10 mouse cellular contexts compared by ENCODE assay signal in the genomic region with DNA sequence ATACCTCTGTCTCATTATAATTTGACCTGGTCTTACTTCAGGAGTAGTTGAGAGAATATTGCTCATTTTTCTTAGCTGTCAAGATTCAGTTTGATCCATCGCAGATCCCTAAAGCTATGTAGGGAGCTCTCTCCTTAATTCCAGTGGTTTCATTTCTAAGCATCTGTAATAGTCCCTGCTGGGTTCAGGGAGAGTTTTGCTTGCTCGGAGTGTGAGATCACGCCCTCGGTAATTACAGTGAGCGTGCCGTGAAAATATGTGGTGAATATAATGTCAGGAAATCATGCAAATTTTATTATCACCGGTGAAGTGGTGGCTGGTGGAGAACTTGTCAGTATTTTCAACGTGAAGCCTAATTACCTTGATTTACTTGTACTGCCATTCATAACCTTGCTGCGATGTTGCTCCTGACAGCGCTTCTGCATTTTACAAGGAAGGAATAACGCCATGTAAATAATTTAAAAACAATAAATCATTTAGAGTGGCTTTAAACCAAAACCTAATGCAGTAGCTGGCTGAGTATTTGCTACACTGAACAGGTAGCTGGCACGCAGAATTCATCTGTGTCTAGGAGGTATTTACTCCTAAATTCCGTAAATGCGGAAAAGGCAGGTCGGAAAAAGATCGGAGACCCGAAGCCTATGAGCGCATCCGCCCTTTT. TPM values are rescaled to one million over a fixed set of nuclear protein-coding genes. Genes with fewer than 3 reads are reported as not detected.
A peak's percentile ranks its signal among the peaks of the same experiment; 100 is the strongest.
DNase-seq lines count a peak whose midpoint lies in the region; ATAC-seq and TF ChIP-seq lines count a peak whose summit lies in the region.
"Had no signal": no experiment of that assay in that cellular context is flagged by ENCODE, and none has a peak within 500 bp of the region (broad histone marks: within the 10 kb centered on the region; RNA-seq: fewer than 3 reads in every experiment).

No protein-coding gene starts in this region.

- H3K4me1 ChIP-seq in heart, embryonic 10.5 days, result peaks cover 10% of the 10 kb centered on the region; the same call in 1 of the 2 replicates
- H3K4me1 ChIP-seq in neural tube, embryonic 11.5 days (ENCODE audit: control insufficient read depth, insufficient read depth, low read length), result no peaks in the 10 kb centered on the region; the same call in 1 of the 2 replicates
- H3K4me1 ChIP-seq in limb, embryonic 12.5 days (replicated peaks), result peaks cover 10% of the 10 kb centered on the region
- no peaks in the 10 kb centered on the region for H3K4me1 ChIP-seq in stomach, postnatal 0 days (replicated peaks; ENCODE audit: control insufficient read depth, insufficient read depth)

- H3K9ac ChIP-seq in neural tube, embryonic 11.5 days (ENCODE audit: low read length), result no peak overlapping the region
- H3K9ac ChIP-seq in limb, embryonic 12.5 days (replicated peaks), result no peak overlapping the region
- no peak overlapping the region for H3K9ac ChIP-seq in stomach, postnatal 0 days (ENCODE audit: low read length)

- TF ChIP-seq CTCF in stomach, postnatal 0 days (IDR thresholded peaks at IDR 0.05; ENCODE audit: low read depth), result no peak

- H3K4me3 ChIP-seq in heart, embryonic 10.5 days, result peak overlapping the region; percentile 52
- no peak overlapping the region for H3K4me3 ChIP-seq in neural tube, embryonic 11.5 days (ENCODE audit: low read depth, low read length)
- peak overlapping the region; percentile 31 for H3K4me3 ChIP-seq in limb, embryonic 12.5 days (replicated peaks)
- H3K4me3 ChIP-seq in stomach, postnatal 0 days (ENCODE audit: low read depth, low read length), result peak overlapping the region; percentile 10; the same call in 1 of the 2 replicates

- H3K27me3 ChIP-seq in heart, embryonic 10.5 days (ENCODE audit: insufficient read depth, poor library complexity, severe bottlenecking), result peaks cover 35% of the 10 kb centered on the region
- H3K27me3 ChIP-seq in neural tube, embryonic 11.5 days (ENCODE audit: control insufficient read depth, insufficient read depth, low read length), result peaks cover 17% of the 10 kb centered on the region
- peaks cover 37% of the 10 kb centered on the region for H3K27me3 ChIP-seq in limb, embryonic 12.5 days
- H3K27me3 ChIP-seq in stomach, postnatal 0 days (ENCODE audit: control insufficient read depth, insufficient read depth, low read length), result 0 out of 2 replicates have a peak, but pooled peaks cover 2% of the 10 kb centered on the region

- no peak overlapping the region for H3K27ac ChIP-seq in heart, embryonic 10.5 days
- H3K27ac ChIP-seq in neural tube, embryonic 11.5 days (ENCODE audit: low read depth, low read length), result no peak overlapping the region
- H3K27ac ChIP-seq in limb, embryonic 12.5 days, result no peak overlapping the region
- H3K27ac ChIP-seq in stomach, postnatal 0 days (replicated peaks), result no peak overlapping the region

- intact Hi-C loops in heart, postnatal 10 days (cut with DNase I), result no loop called here

- H3K4me2 ChIP-seq in neural tube, embryonic 11.5 days (ENCODE audit: low read depth), result peak overlapping the region; percentile 36
- peak overlapping the region; percentile 56 for H3K4me2 ChIP-seq in limb, embryonic 12.5 days
- H3K4me2 ChIP-seq in stomach, postnatal 0 days (replicated peaks; ENCODE audit: low read depth), result peak overlapping the region; percentile 14; the same call in 1 of the 2 replicates

- WGBS in heart, embryonic 10.5 days, result 2% methylated on average over 19 of the region's 19 CpGs
- 3% methylated on average over 19 of the region's 19 CpGs for WGBS in neural tube, embryonic 11.5 days
- WGBS in limb, embryonic 12.5 days, result 1% methylated on average over 19 of the region's 19 CpGs
- WGBS in stomach, postnatal 0 days, result 2% methylated on average over 19 of the region's 19 CpGs

- no peaks in the 10 kb centered on the region for H3K36me3 ChIP-seq in heart, embryonic 10.5 days
- H3K36me3 ChIP-seq in neural tube, embryonic 11.5 days (ENCODE audit: control insufficient read depth, insufficient read depth, low read length), result no peaks in the 10 kb centered on the region
- no peaks in the 10 kb centered on the region for H3K36me3 ChIP-seq in limb, embryonic 12.5 days
- no peaks in the 10 kb centered on the region for H3K36me3 ChIP-seq in stomach, postnatal 0 days (ENCODE audit: control insufficient read depth, insufficient read depth, low read length)

- no peak for ATAC-seq in neural tube, embryonic 11.5 days (ENCODE audit: insufficient read depth, low FRiP score, low TSS enrichment)
- no peak for ATAC-seq in limb, embryonic 12.5 days (ENCODE audit: insufficient number of reproducible peaks, insufficient read depth, low FRiP score, low TSS enrichment, low read depth)
- ATAC-seq in stomach, postnatal 0 days (ENCODE audit: low FRiP score, low TSS enrichment), result no peak

- TF ChIP-seq EP300 in stomach, postnatal 0 days (optimal IDR thresholded peaks at IDR 0.05), result no peak

- DNase-seq in heart, embryonic 10.5 days (ENCODE audit: low spot score), result no peak
- no peak for DNase-seq in heart, postnatal 10 days
- no peak for DNase-seq in neural tube, embryonic 11.5 days (ENCODE audit: low spot score)
- no peak for DNase-seq in neural tube, embryonic 10.5 days (ENCODE audit: extremely low spot score, low spot score)
- no peak for DNase-seq in stomach, postnatal 0 days (ENCODE audit: low spot score)
- DNase-seq in cerebellum, postnatal 4 days (ENCODE audit: low spot score in 2 of 2), result no peak
- no peak for DNase-seq in urinary bladder, adult 18-20 months (ENCODE audit: low spot score in 2 of 2)
- DNase-seq: cerebellum, adult 18-20 months; right cerebral cortex, postnatal 25 days had no signal

- no peaks in the 10 kb centered on the region for H3K9me3 ChIP-seq in heart, embryonic 10.5 days
- H3K9me3 ChIP-seq in neural tube, embryonic 11.5 days (ENCODE audit: control insufficient read depth, low read length), result no peaks in the 10 kb centered on the region
- H3K9me3 ChIP-seq in limb, embryonic 12.5 days, result no peaks in the 10 kb centered on the region
- no peaks in the 10 kb centered on the region for H3K9me3 ChIP-seq in stomach, postnatal 0 days (ENCODE audit: control insufficient read depth, low read length)

RNA-seq across cellular contexts. Expression of a gene that starts 36.6 kb away (rescaled TPM):
- polyA plus RNA-seq in heart, embryonic 10.5 days (2016; fragmentation: Nextera tagmentation; extraction: Ambion mirVana), result 0.46 and 0.68 TPM in 2 replicates
- not detected for total RNA-seq in heart, postnatal 10 days (2021)
- polyA plus RNA-seq in neural tube, embryonic 11.5 days (2014; fragmentation: Nextera tagmentation; extraction: Ambion mirVana), result 0.39 TPM in 1 of 2 replicates, not detected in the other
- 0.51 TPM in 1 of 2 replicates, not detected in the other for polyA plus RNA-seq in limb, embryonic 12.5 days (2016; fragmentation: Nextera tagmentation; extraction: Ambion mirVana)
- polyA plus RNA-seq in stomach, postnatal 0 days (2015; fragmentation: Nextera tagmentation; extraction: Ambion mirVana), result 0.18 and 0.30 TPM in 2 replicates

RNA-seq across cellular contexts. Expression of a gene that starts 38.5 kb away (rescaled TPM):
- 1.9 and 5.2 TPM in 2 replicates for polyA plus RNA-seq in heart, embryonic 10.5 days (2016; fragmentation: Nextera tagmentation; extraction: Ambion mirVana)
- not detected for total RNA-seq in heart, postnatal 10 days (2021)
- 1.8 and 2.3 TPM in 2 replicates for polyA plus RNA-seq in neural tube, embryonic 11.5 days (2014; fragmentation: Nextera tagmentation; extraction: Ambion mirVana)
- 1.0 and 2.2 TPM in 2 replicates for polyA plus RNA-seq in limb, embryonic 12.5 days (2016; fragmentation: Nextera tagmentation; extraction: Ambion mirVana)
- polyA plus RNA-seq in stomach, postnatal 0 days (2015; fragmentation: Nextera tagmentation; extraction: Ambion mirVana), result 0.39 and 0.55 TPM in 2 replicates
